Mouse (Mus musculus) cerebral cortex, adult 2 months (tissue): ENCODE measurements around the gene Sdk2.

ENCODE experiments used
- WGBS: fragments of 180-500 bp; shearing (Covaris S2); methylation state at CpG from one replicate; pipeline ENCODE4 v1.1.7; 2018; 5-methylcytosine and 5-hydroxymethylcytosine counted together

Gene Sdk2

GRCm38 (mm10) chr11:113742998-113743397 is 323.8 kb downstream of the Sdk2 start:
- 93% methylated on average over 1 of the region's 1 CpGs for WGBS

DNA sequence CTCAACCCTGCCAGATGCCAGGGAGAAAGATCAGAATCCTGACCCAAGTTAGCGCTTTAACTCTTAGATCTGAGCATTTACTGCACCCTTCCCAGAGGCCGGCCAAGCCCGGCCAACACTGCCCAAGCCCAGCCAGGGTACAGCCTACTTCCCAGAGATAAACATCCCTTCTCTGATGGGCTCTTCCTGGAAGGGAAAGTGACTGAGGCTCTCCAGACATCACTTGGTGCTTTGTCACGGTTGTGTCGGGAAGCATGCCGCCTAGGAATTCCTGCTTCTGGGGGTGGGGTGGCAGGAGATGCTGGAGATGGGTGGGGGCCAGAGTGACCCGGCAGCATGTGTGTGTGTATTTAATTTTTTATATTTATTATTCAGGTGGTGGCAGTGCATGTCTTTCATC is 326.7 kb downstream of the Sdk2 start:
- WGBS = 73% methylated on average over 7 of the region's 7 CpGs

- WGBS = 62% methylated on average over 8 of the region's 8 CpGs
These were observed 327.6 kb downstream of the Sdk2 start for GRCm38 (mm10) chr11:113739213-113739612.

DNA sequence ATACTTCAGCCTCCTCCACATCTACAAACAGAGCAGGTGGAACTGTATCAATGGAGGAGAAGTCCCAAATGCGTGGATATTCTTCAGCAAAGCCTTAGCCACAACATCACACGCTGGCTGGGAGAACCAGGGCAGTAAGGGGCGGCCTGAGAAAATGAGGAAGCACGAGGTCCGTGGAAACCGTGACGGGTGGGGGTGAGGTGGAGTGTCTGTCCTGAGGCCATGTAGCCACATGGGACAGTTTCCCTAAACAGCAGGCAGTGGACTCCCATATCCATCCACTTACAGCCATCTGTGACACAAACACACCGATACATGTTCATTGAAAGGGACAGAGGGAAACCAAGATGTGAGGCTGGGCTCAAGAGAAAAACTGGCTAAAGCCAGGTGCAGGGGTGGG is 328.9 kb downstream of the Sdk2 start:
- 71% methylated on average over 8 of the region's 8 CpGs for WGBS

DNA sequence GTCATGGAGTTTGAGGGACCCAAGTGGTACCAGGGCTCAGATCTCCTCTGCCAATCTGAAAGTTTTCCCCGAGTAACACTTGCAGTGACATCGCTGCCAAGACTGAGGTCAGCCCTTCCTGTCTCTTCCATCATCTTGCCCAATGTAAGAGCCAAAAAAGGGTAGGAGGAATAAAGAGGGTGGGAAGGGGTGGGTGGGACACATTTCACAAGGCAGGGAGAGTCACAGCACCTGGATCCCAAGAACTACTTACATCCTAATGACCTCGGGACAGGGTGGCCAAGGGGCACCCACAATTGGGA is 329.3 kb downstream of the Sdk2 start:
- 64% methylated on average over 3 of the region's 3 CpGs for WGBS

DNA sequence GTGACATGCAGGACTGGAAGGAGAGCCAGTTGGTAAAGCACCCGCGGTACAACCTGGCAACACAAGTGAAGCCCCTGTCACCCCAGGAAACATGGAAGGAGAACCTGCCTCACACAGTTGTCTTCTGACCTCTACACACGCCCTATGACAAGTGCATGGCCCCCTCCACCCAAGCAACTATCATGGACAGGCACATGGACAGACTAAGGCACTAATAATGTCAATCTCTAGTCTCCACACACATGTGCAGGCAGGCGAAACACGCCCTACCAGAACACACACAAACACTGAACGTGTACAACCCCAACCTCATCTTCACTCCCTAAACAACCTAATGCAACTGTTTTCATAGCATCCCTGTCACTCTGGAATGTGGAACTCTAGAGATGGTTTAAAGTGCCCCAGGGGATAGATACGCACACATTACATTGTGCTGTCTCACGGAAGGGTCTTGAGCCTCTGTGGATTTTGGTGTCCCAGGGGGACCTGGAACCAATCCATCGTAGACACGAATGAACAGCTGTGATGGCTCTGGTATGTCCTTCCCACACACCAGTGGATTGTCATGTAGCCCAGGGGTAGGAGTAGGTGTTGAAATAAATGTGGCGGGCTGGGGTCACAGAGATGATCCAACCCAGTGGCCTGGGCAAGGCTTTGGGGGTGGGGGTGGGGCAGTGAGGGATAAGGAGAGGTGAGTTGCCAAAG is 329.8 kb downstream of the Sdk2 start:
- 81% methylated on average over 11 of the region's 11 CpGs for WGBS

- WGBS = 79% methylated on average over 6 of the region's 6 CpGs
These were observed 331.7 kb downstream of the Sdk2 start for GRCm38 (mm10) chr11:113735151-113735550.

- 71% methylated on average over 6 of the region's 6 CpGs for WGBS
These were observed 333.0 kb downstream of the Sdk2 start for GRCm38 (mm10) chr11:113733631-113734364.

GRCm38 (mm10) chr11:113731945-113732612 is 334.8 kb downstream of the Sdk2 start:
- 91% methylated on average over 10 of the region's 10 CpGs for WGBS

- 80% methylated on average over 3 of the region's 3 CpGs for WGBS
These were observed 336.0 kb downstream of the Sdk2 start for GRCm38 (mm10) chr11:113730879-113731278.

GRCm38 (mm10) chr11:113729917-113730316 is 336.9 kb downstream of the Sdk2 start:
- 64% methylated on average over 8 of the region's 8 CpGs for WGBS

- 81% methylated on average over 21 of the region's 21 CpGs for WGBS
These were observed 337.6 kb downstream of the Sdk2 start for GRCm38 (mm10) chr11:113729239-113729638.

DNA sequence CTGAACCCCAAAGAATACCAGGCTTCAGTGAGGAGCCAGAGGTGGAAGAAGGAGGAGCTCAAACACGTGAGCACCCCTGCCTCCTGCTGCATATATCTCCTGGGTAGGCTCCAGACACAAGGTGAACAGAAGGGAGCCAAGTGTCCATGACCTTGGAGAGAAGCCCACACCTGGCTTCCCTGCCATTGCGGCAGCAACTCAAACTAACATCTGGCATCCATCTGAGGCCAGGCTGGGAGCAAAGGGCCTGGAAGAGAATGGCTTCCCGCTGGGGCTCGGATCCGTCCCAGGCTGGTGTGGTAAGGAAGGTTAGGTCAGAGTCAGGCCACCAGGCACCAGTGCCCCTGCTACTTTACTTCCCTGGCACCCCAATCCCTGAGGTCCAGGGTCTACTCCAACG is 338.9 kb downstream of the Sdk2 start:
- 74% methylated on average over 6 of the region's 6 CpGs for WGBS

GRCm38 (mm10) chr11:113726994-113727888 is 339.6 kb downstream of the Sdk2 start:
- WGBS = 68% methylated on average over 14 of the region's 14 CpGs
